Mouse (Mus musculus) CD4-positive helper T cell, adult 2 months (primary cell): Measurements from ENCODE around the gene Sypl.
A peak's percentile ranks its signal among the peaks of the same experiment; 100 is the strongest.

Source experiments
- DNase-seq: peaks from one replicate; pipeline ENCODE4 v3.0.0-alpha.2; 2012; ENCODE audit warnings: low read depth, missing footprints, low spot score

The Sypl gene

GRCm38 (mm10) chr12:33003339-33003965 is 49.8 kb downstream of the Sypl start:
- no peak for DNase-seq

- DNase-seq, result no peak
Measured at GRCm38 (mm10) chr12:33005858-33006257, 52.2 kb downstream of the Sypl start.

- no peak for DNase-seq
Measured at GRCm38 (mm10) chr12:33007176-33007575, 53.5 kb downstream of the Sypl start.

GRCm38 (mm10) chr12:33008305-33009110 is 54.8 kb downstream of the Sypl start:
- no peak for DNase-seq

- no peak for DNase-seq
Measured at GRCm38 (mm10) chr12:33009206-33009966, 55.7 kb downstream of the Sypl start.

GRCm38 (mm10) chr12:33010026-33010425 is 56.3 kb downstream of the Sypl start:
- peak; percentile 66 for DNase-seq

- DNase-seq, result no peak
Measured at GRCm38 (mm10) chr12:33014050-33014796, 60.5 kb downstream of the Sypl start.

- no peak for DNase-seq
Measured at GRCm38 (mm10) chr12:33015103-33015502, 61.4 kb downstream of the Sypl start.

- peak; percentile 24 for DNase-seq
Measured at GRCm38 (mm10) chr12:33016824-33017705, 63.4 kb downstream of the Sypl start.

GRCm38 (mm10) chr12:33018601-33019000 is 64.9 kb downstream of the Sypl start:
- DNase-seq, result no peak

GRCm38 (mm10) chr12:33020011-33020410 is 66.3 kb downstream of the Sypl start:
- DNase-seq, result no peak

- no peak for DNase-seq
Measured at GRCm38 (mm10) chr12:33021140-33021539, 67.4 kb downstream of the Sypl start.

GRCm38 (mm10) chr12:33021751-33022150 is 68.1 kb downstream of the Sypl start:
- no peak for DNase-seq

GRCm38 (mm10) chr12:33024524-33024923 is 70.8 kb downstream of the Sypl start:
- DNase-seq, result no peak

GRCm38 (mm10) chr12:33027093-33027492 is 73.4 kb downstream of the Sypl start:
- DNase-seq, result peak; percentile 83

- no peak for DNase-seq
Measured at GRCm38 (mm10) chr12:33028109-33028691, 74.5 kb downstream of the Sypl start.

- DNase-seq, result no peak
Measured at GRCm38 (mm10) chr12:33028708-33029107, 75.0 kb downstream of the Sypl start.
